Mouse (Mus musculus) MEL (cell line): ENCODE measurements around the gene Hba-a2. TPM values are rescaled to one million over a fixed set of nuclear protein-coding genes. Genes with fewer than 3 reads are reported as not detected.

ENCODE experiments used
- DNase-seq: peaks from one replicate; pipeline ENCODE4 v3.0.0; 2011; ENCODE audit warnings: low read depth, low spot score
- H3K27ac ChIP-seq: 2 replicates; pipeline ENCODE4 v1.5.1; 2012; ENCODE audit warnings: low read depth, mild to moderate bottlenecking, control low read depth, low read length, moderate library complexity; ENCODE audit not compliant: control insufficient read depth
- H3K27me3 ChIP-seq, 2 experiments: fragments of 150-350 bp in 1 of 2; sonication (generic) in 1 of 2; 2 replicates each; pipeline ENCODE4 v1.6.1; 2012; ENCODE audit warnings: low read length in 2 of 2, mild to moderate bottlenecking in 2 of 2, improper control_type of control experiment in 1 of 2, moderate library complexity in 1 of 2; ENCODE audit not compliant: insufficient read depth in 2 of 2, control insufficient read depth in 1 of 2
- H3K36me3 ChIP-seq, 2 experiments: 2 replicates each; pipeline ENCODE4 v1.6.1; 2012 to 2014; ENCODE audit warnings: low read length in 2 of 2, improper control_type of control experiment in 1 of 2, inconsistent platforms in 1 of 2, mild to moderate bottlenecking in 1 of 2; ENCODE audit not compliant: insufficient read depth in 2 of 2, control insufficient read depth in 1 of 2
- H3K4me1 ChIP-seq, 2 experiments: fragments of 150-350 bp in 1 of 2; sonication (generic) in 1 of 2; 2 replicates each; pipeline ENCODE4 v1.6.1; 2012; ENCODE audit warnings: low read length in 2 of 2, improper control_type of control experiment in 1 of 2, mild to moderate bottlenecking in 1 of 2; ENCODE audit not compliant: insufficient read depth in 2 of 2, control insufficient read depth in 1 of 2
- H3K4me3 ChIP-seq, 2 experiments: fragments of 150-350 bp in 1 of 2; sonication (generic) in 1 of 2; 2 replicates each; pipeline ENCODE4 v1.5.1; 2012; ENCODE audit warnings: low read depth in 2 of 2, low read length in 2 of 2, mild to moderate bottlenecking in 2 of 2, moderate library complexity in 2 of 2, control low read depth in 1 of 2, improper control_type of control experiment in 1 of 2; ENCODE audit not compliant: control insufficient read depth in 1 of 2, insufficient read depth in 1 of 2
- H3K79me2 ChIP-seq: 2 replicates; pipeline ENCODE4 v1.6.1; 2012; ENCODE audit warnings: mild to moderate bottlenecking, low read length, moderate library complexity; ENCODE audit not compliant: control insufficient read depth, poor library complexity, insufficient read depth
- H3K9ac ChIP-seq: 2 replicates; pipeline ENCODE4 v1.6.1; 2012; ENCODE audit warnings: low read depth, mild to moderate bottlenecking, control low read depth, low read length, moderate library complexity; ENCODE audit not compliant: control insufficient read depth, poor library complexity, severe bottlenecking
- H3K9me3 ChIP-seq: fragments of 150-350 bp; sonication (generic); replicated peaks from 2 replicates; pipeline ENCODE4 v1.6.1; 2012; ENCODE audit warnings: mild to moderate bottlenecking, low read length, improper control_type of control experiment, moderate library complexity; ENCODE audit not compliant: insufficient read depth
- BHLHE40 ChIP-seq: IDR thresholded peaks from 2 replicates; pipeline ENCODE4 v1.6.1; 2012; ENCODE audit warnings: low read depth, mild to moderate bottlenecking, inconsistent platforms, low read length, improper control_type of control experiment, borderline replicate concordance
- CHD1 ChIP-seq: IDR thresholded peaks from 2 replicates; pipeline ENCODE4 v1.6.1; 2012; ENCODE audit warnings: low read depth, mild to moderate bottlenecking, inconsistent platforms, low read length, improper control_type of control experiment
- CHD2 ChIP-seq: IDR thresholded peaks from 2 replicates; pipeline ENCODE4 v1.6.1; 2011; ENCODE audit warnings: low read length, improper control_type of control experiment
- CTCF ChIP-seq, 3 experiments: IDR thresholded peaks in 2 of 3; conservative IDR thresholded peaks in 1 of 3; 2 replicates each; pipeline ENCODE4 v1.5.1; 2011 to 2012; ENCODE audit warnings: low read length in 3 of 3, low read depth in 2 of 3, mild to moderate bottlenecking in 2 of 3, improper control_type of control experiment in 1 of 3, inconsistent platforms in 1 of 3, mixed read lengths in 1 of 3, moderate library complexity in 1 of 3; ENCODE audit not compliant: control insufficient read depth in 1 of 3, insufficient read depth in 1 of 3, poor library complexity in 1 of 3, severe bottlenecking in 1 of 3
- E2F4 ChIP-seq: IDR thresholded peaks from 2 replicates; pipeline ENCODE4 v1.6.1; 2011; ENCODE audit warnings: low read depth, low read length, improper control_type of control experiment, borderline replicate concordance
- ELF1 ChIP-seq: IDR thresholded peaks from 2 replicates; pipeline ENCODE4 v1.6.1; 2014; ENCODE audit warnings: low read depth, mild to moderate bottlenecking, inconsistent platforms, low read length, improper control_type of control experiment, moderate library complexity
- EP300 ChIP-seq, 2 experiments: IDR thresholded peaks; 2 replicates each; pipeline ENCODE4 v1.6.1; 2011; ENCODE audit warnings: improper control_type of control experiment in 2 of 2, low read length in 2 of 2, low read depth in 1 of 2, mild to moderate bottlenecking in 1 of 2
- ETS1 ChIP-seq: IDR thresholded peaks from 2 replicates; pipeline ENCODE4 v1.6.1; 2012; ENCODE audit warnings: low read depth, mild to moderate bottlenecking, inconsistent platforms, low read length, improper control_type of control experiment, moderate library complexity
- GABPA ChIP-seq: IDR thresholded peaks from 2 replicates; pipeline ENCODE4 v1.6.1; 2012; ENCODE audit warnings: low read depth, mild to moderate bottlenecking, inconsistent platforms, low read length, improper control_type of control experiment, moderate library complexity
- GATA1 ChIP-seq: IDR thresholded peaks from 2 replicates; pipeline ENCODE4 v1.6.1; 2011; ENCODE audit warnings: low read depth, low read length, improper control_type of control experiment
- HCFC1 ChIP-seq: IDR thresholded peaks from 2 replicates; pipeline ENCODE4 v1.6.1; 2012; ENCODE audit warnings: low read depth, mild to moderate bottlenecking, inconsistent platforms, low read length, improper control_type of control experiment, moderate library complexity
- JUND ChIP-seq: IDR thresholded peaks from 2 replicates; pipeline ENCODE4 v1.6.1; 2011; ENCODE audit warnings: low read depth, mild to moderate bottlenecking, improper control_type of control experiment, low read length
- KAT2A ChIP-seq: conservative IDR thresholded peaks from 2 replicates; pipeline ENCODE4 v1.6.1; 2012; ENCODE audit warnings: low read depth, low read length, improper control_type of control experiment, inconsistent platforms
- MAFK ChIP-seq: IDR thresholded peaks from 2 replicates; pipeline ENCODE4 v1.6.1; 2011; ENCODE audit warnings: low read depth, mild to moderate bottlenecking, low read length, improper control_type of control experiment, borderline replicate concordance
- MAX ChIP-seq: IDR thresholded peaks from 2 replicates; pipeline ENCODE4 v1.6.1; 2011; ENCODE audit warnings: low read length, improper control_type of control experiment
- MAZ ChIP-seq: IDR thresholded peaks from 2 replicates; pipeline ENCODE4 v1.6.1; 2012; ENCODE audit warnings: low read depth, mild to moderate bottlenecking, inconsistent platforms, low read length, improper control_type of control experiment
- MEF2A ChIP-seq: IDR thresholded peaks from 2 replicates; pipeline ENCODE4 v1.6.1; 2014; ENCODE audit warnings: low read depth, mild to moderate bottlenecking, inconsistent platforms, low read length, improper control_type of control experiment; ENCODE audit not compliant: poor library complexity, insufficient replicate concordance, severe bottlenecking; ENCODE audit errors: extremely low read depth
- MXI1 ChIP-seq: IDR thresholded peaks from 2 replicates; pipeline ENCODE4 v1.6.1; 2011; ENCODE audit warnings: mild to moderate bottlenecking, low read depth, low read length, improper control_type of control experiment
- NELFE ChIP-seq: IDR thresholded peaks from 2 replicates; pipeline ENCODE4 v1.6.1; 2011; ENCODE audit warnings: low read depth, low read length, improper control_type of control experiment
- NRF1 ChIP-seq: IDR thresholded peaks from 2 replicates; pipeline ENCODE4 v1.6.1; 2014; ENCODE audit warnings: low read depth, mild to moderate bottlenecking, inconsistent platforms, low read length, improper control_type of control experiment, moderate library complexity; ENCODE audit not compliant: poor library complexity, insufficient read depth, severe bottlenecking
- POLR2A ChIP-seq, 2 experiments: IDR thresholded peaks; 2 replicates each; pipeline ENCODE4 v1.6.1; 2011 to 2012; ENCODE audit warnings: low read length in 2 of 2, mild to moderate bottlenecking in 2 of 2, control low read depth in 1 of 2, improper control_type of control experiment in 1 of 2, low read depth in 1 of 2, moderate library complexity in 1 of 2; ENCODE audit not compliant: control insufficient read depth in 1 of 2, insufficient read depth in 1 of 2, poor library complexity in 1 of 2
- POLR2AphosphoS2 ChIP-seq: IDR thresholded peaks from 2 replicates; pipeline ENCODE4 v1.6.1; 2011; ENCODE audit warnings: low read length, improper control_type of control experiment
- POLR2AphosphoS5 ChIP-seq: IDR thresholded peaks from 2 replicates; pipeline ENCODE4 v1.6.1; 2012; ENCODE audit warnings: low read depth, borderline replicate concordance, mild to moderate bottlenecking, inconsistent platforms, low read length, moderate library complexity, mixed read lengths
- RAD21 ChIP-seq: IDR thresholded peaks from 2 replicates; pipeline ENCODE4 v1.6.1; 2011; ENCODE audit warnings: mild to moderate bottlenecking, low read depth, low read length, improper control_type of control experiment
- RCOR1 ChIP-seq: IDR thresholded peaks from 2 replicates; pipeline ENCODE4 v1.6.1; 2012; ENCODE audit warnings: low read depth, mild to moderate bottlenecking, inconsistent platforms, low read length, improper control_type of control experiment
- SIN3A ChIP-seq: IDR thresholded peaks from 2 replicates; pipeline ENCODE4 v1.6.1; 2012; ENCODE audit warnings: low read length, improper control_type of control experiment, inconsistent platforms
- SMC3 ChIP-seq: IDR thresholded peaks from 2 replicates; pipeline ENCODE4 v1.6.1; 2011; ENCODE audit warnings: low read depth, low read length, improper control_type of control experiment
- TAL1 ChIP-seq: IDR thresholded peaks from 2 replicates; pipeline ENCODE4 v1.6.1; 2012; ENCODE audit warnings: mild to moderate bottlenecking, inconsistent platforms, low read length, moderate library complexity, mixed read lengths
- TBP ChIP-seq: IDR thresholded peaks from 2 replicates; pipeline ENCODE4 v1.8.0; 2011; ENCODE audit warnings: low read depth, low read length, improper control_type of control experiment
- TCF12 ChIP-seq: IDR thresholded peaks from 2 replicates; pipeline ENCODE4 v1.6.1; 2014; ENCODE audit warnings: low read depth, mild to moderate bottlenecking, inconsistent platforms, low read length, improper control_type of control experiment, moderate library complexity
- USF1 ChIP-seq: IDR thresholded peaks from 2 replicates; pipeline ENCODE4 v1.6.1; 2014; ENCODE audit warnings: low read depth, mild to moderate bottlenecking, inconsistent platforms, low read length, improper control_type of control experiment, moderate library complexity
- USF2 ChIP-seq, 2 experiments: IDR thresholded peaks; 2 replicates each; pipeline ENCODE4 v1.6.1; 2011 to 2012; ENCODE audit warnings: improper control_type of control experiment in 2 of 2, low read length in 2 of 2, borderline replicate concordance in 1 of 2, inconsistent platforms in 1 of 2, low read depth in 1 of 2, mild to moderate bottlenecking in 1 of 2; ENCODE audit not compliant: insufficient read depth in 1 of 2
- ZKSCAN1 ChIP-seq: IDR thresholded peaks from 2 replicates; pipeline ENCODE4 v1.6.1; 2012; ENCODE audit warnings: low read depth, mild to moderate bottlenecking, inconsistent platforms, low read length, improper control_type of control experiment, moderate library complexity
- ZMIZ1 ChIP-seq: IDR thresholded peaks from 2 replicates; pipeline ENCODE4 v1.6.1; 2012; ENCODE audit warnings: low read depth, mild to moderate bottlenecking, inconsistent platforms, low read length, improper control_type of control experiment, moderate library complexity
- polyA plus RNA-seq, 2 experiments: library from polyadenylated mRNA; stranded (reverse) in 1 of 2; unstranded in 1 of 2; fragments of >175 nt in 1 of 2; fragments of >200 nt in 1 of 2; gene quantifications; 2 replicates each; pipeline versions ENCODE4 v1.2.1 to v1.2.4; 2012; ENCODE audit warnings: low replicate concordance in 2 of 2, low read depth in 1 of 2; ENCODE audit not compliant: insufficient read length in 2 of 2, insufficient read depth in 1 of 2, missing spikeins in 1 of 2
- total RNA-seq: library from RNA; depleted of rRNA; stranded (reverse); fragments of 300-350 nt; gene quantifications from 2 replicates; pipeline ENCODE4 v1.2.3, GENCODE M21; 2012

Gene Hba-a2
- total and polyA plus RNA-seq, 3 experiments = 202 to 432 (median 313) TPM

DNA sequence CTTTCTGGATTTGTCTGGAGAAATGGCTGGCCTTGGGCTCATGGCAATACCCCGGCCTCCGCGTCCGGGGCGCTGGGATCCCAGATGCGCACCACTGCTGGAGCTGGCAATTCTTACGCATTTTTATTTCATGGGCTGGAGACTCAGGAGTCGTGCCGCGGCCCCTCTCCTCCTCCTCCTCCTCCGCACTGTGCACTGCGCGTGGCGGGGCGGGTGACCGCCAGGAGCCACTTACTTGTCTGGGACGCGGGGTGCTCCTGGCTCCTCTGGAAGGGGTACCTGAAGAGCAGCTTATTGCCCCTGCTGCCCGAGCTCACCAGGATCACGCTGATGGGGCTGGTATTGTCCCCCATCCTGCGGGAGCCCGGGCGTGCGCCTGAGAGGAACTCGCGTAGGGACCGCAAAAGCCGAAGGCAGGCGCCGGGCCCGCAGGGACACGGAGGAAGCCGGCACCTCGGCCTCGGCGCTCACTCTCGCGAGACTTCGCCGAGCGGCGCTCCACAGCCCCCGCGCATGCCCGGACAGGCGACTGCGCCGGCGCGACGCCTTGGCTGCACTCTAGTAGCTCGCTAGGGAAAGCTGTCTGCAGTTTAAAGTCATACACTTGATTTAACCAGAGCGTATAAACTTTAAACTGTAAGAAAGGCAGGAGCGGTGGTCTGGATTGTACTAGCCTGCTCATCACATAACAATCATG is 29.0 kb upstream of the Hba-a2 start, which contains the start of gene Nprl3:
Gene Nprl3, minus strand, starts transcription at position 520 of the 697 bp plus-strand sequence.
- peak; percentile 98 for DNase-seq
- Histone ChIP-seq H3K36me3 (peaks cover 0 to 48% of the 10 kb centered on the region in 2 experiments; a peak in 2 of 4 replicates), H3K9ac (peak within 1 kb of the TSS; percentile 94), H3K27me3 (no peaks in the 10 kb centered on the region), H3K4me1 (peaks cover 28 to 47% of the 10 kb centered on the region in 2 experiments), H3K79me2 (peaks cover 5% of the 10 kb centered on the region), H3K27ac (peak within 1 kb of the TSS; percentile 80), H3K4me3 (peak within 1 kb of the TSS; percentile 89 to 96), H3K9me3 (no peaks in the 10 kb centered on the region)
- TF ChIP-seq MAX (peak; percentile 79), SIN3A (peak; percentile 83), MXI1 (no peak; the same call in 1 of the 2 replicates), ELF1 (peak; percentile 49; the same call in 1 of the 2 replicates), KAT2A (peak; percentile 61), GABPA (no peak), USF2 (IDR thresholded peaks at IDR 0.05; ENCODE audit: borderline replicate concordance in 1 of 2, insufficient read depth in 1 of 2, low read depth in 1 of 2, low read length in 2 of 2) (no peak), MAFK (no peak), USF1 (0 out of 2 replicates have a peak, but pooled peaks have one; percentile 44), HCFC1 (peak; percentile 85), BHLHE40 (0 out of 2 replicates have a peak, but pooled peaks have one; percentile 15), SMC3 (no peak), ZMIZ1 (peak; percentile 97), POLR2AphosphoS2 (peak; percentile 95), EP300 (IDR thresholded peaks at IDR 0.05; ENCODE audit: low read depth in 1 of 2, low read length in 2 of 2) (peak in 1 of 2 experiments; percentile 44; a peak in 2 of 4 replicates), E2F4 (0 out of 2 replicates have a peak, but pooled peaks have one; percentile 42), ZKSCAN1 (no peak), CHD1 (no peak), RCOR1 (peak; percentile 62; the same call in 1 of the 2 replicates), ETS1 (peak; percentile 68), CHD2 (peak; percentile 97), TAL1 (no peak), MEF2A (0 out of 2 replicates have a peak, but pooled peaks have one; percentile 11), RAD21 (no peak), NRF1 (peak; percentile 93), CTCF (IDR thresholded peaks at IDR 0.05 in 2 of 3, conservative IDR thresholded peaks at IDR 0.05 in 1 of 3; ENCODE audit: control insufficient read depth in 1 of 3, insufficient read depth in 1 of 3, low read depth in 2 of 3, low read length in 3 of 3, poor library complexity in 1 of 3, severe bottlenecking in 1 of 3) (no peak), TCF12 (peak; percentile 80), POLR2A (IDR thresholded peaks at IDR 0.05; ENCODE audit: control insufficient read depth in 1 of 2, insufficient read depth in 1 of 2, low read depth in 1 of 2, low read length in 2 of 2, poor library complexity in 1 of 2) (peak; percentile 98 to 99), GATA1 (no peak), MAZ (no peak), POLR2AphosphoS5 (no peak), NELFE (peak; percentile 98), JUND (peak; percentile 55; the same call in 1 of the 2 replicates), TBP (peak; percentile 86)
